Mouse (Mus musculus): ENCODE measurements around the gene Mmaa. TPM values are rescaled to one million over a fixed set of nuclear protein-coding genes. Genes with fewer than 3 reads are reported as not detected.

Gene Mmaa
- polyA plus RNA-seq, 1 experiment from 2014 or later: 17.0 TPM

Other genes with a start within 250 kb of the Mmaa start
- gene 1700011L22Rik, start 46.4 kb downstream of the Mmaa start, polyA plus RNA-seq (2016; fragmentation: Nextera tagmentation; extraction: Ambion mirVana): not detected in 2 replicates
- 76.9 and 82.3 TPM in 2 replicates for gene Smad1, start 104.6 kb upstream of the Mmaa start, polyA plus RNA-seq (2016; fragmentation: Nextera tagmentation; extraction: Ambion mirVana)